ENCODE assay signal across 8 mouse cellular contexts in genomic region chr15:93824729-93825694, GRCm38 (mm10).
DNase-seq lines count a peak whose midpoint lies in the region; ATAC-seq lines count a peak whose summit lies in the region.

No protein-coding gene starts in this region.

- no peaks in the 10 kb centered on the region for H3K27me3 ChIP-seq in embryonic facial prominence, embryonic 10.5 days (replicated peaks; ENCODE audit: low read depth, poor library complexity, severe bottlenecking)
- H3K27me3 ChIP-seq in heart, embryonic 14.5 days (ENCODE audit: control insufficient read depth, insufficient read depth, low read length): no peaks in the 10 kb centered on the region

- 63% methylated on average over 28 of the region's 28 CpGs for WGBS in embryonic facial prominence, embryonic 10.5 days
- WGBS in heart, embryonic 14.5 days: 21% methylated on average over 28 of the region's 28 CpGs

- peak overlapping the region; percentile 65 for H3K4me2 ChIP-seq in heart, embryonic 14.5 days (ENCODE audit: low read length)

- peak overlapping the region; percentile 63 for H3K9ac ChIP-seq in heart, embryonic 14.5 days (ENCODE audit: low read length)

- H3K27ac ChIP-seq in embryonic facial prominence, embryonic 10.5 days (replicated peaks): peak overlapping the region; percentile 73
- H3K27ac ChIP-seq in heart, embryonic 14.5 days (replicated peaks in 1 of 2; ENCODE audit: control insufficient read depth in 1 of 2, insufficient read depth in 1 of 2, low read depth in 2 of 2, low read length in 2 of 2): peak overlapping the region; percentile 59 to 71

- DNase-seq in embryonic facial prominence, embryonic 10.5 days (ENCODE audit: low spot score): peak; percentile 22
- DNase-seq in kidney, postnatal 4 days: peak; percentile 42 to 63
- peak; percentile 28 for DNase-seq in lung, postnatal 14 days
- DNase-seq in urinary bladder, postnatal 10 days (ENCODE audit: low spot score): no peak
- DNase-seq in adrenal gland, adult 8-10 months: no peak

- no peaks in the 10 kb centered on the region for H3K36me3 ChIP-seq in embryonic facial prominence, embryonic 10.5 days (replicated peaks)
- H3K36me3 ChIP-seq in heart, embryonic 14.5 days (ENCODE audit: control insufficient read depth, insufficient read depth, low read length): no peaks in the 10 kb centered on the region

- H3K9me3 ChIP-seq in embryonic facial prominence, embryonic 10.5 days: no peaks in the 10 kb centered on the region
- no peaks in the 10 kb centered on the region for H3K9me3 ChIP-seq in heart, embryonic 14.5 days (ENCODE audit: control insufficient read depth, low read length)

- no peak overlapping the region for H3K4me3 ChIP-seq in embryonic facial prominence, embryonic 10.5 days
- H3K4me3 ChIP-seq in heart, embryonic 14.5 days (ENCODE audit: control insufficient read depth in 1 of 2, insufficient read depth in 1 of 2, low read depth in 1 of 2, low read length in 2 of 2): peak overlapping the region; percentile 26 to 27

- peaks cover 30% of the 10 kb centered on the region for H3K4me1 ChIP-seq in embryonic facial prominence, embryonic 10.5 days
- peaks cover 2 to 15% of the 10 kb centered on the region in 2 experiments for H3K4me1 ChIP-seq in heart, embryonic 14.5 days (ENCODE audit: control insufficient read depth in 2 of 2, insufficient read depth in 2 of 2, low read length in 2 of 2)

- 0 out of 2 replicates have a peak, but pooled peaks have one; percentile 18 for ATAC-seq in common myeloid progenitor, adult 5-6 weeks (replicated peaks; ENCODE audit: low read depth, poor library complexity, severe bottlenecking)
- ATAC-seq in heart, embryonic 14.5 days (ENCODE audit: insufficient number of reproducible peaks, insufficient read depth, low FRiP score, low read depth): peak; percentile 72
- no peak for ATAC-seq in megakaryocyte-erythroid progenitor cell, adult 5-6 weeks (replicated peaks; ENCODE audit: low FRiP score, low TSS enrichment, poor library complexity, severe bottlenecking)

Comparison
In these comparisons a context has a peak if more than half of its experiments do, and no peak if none do; other contexts are left out.
1. DNase-seq: peak in embryonic facial prominence, embryonic 10.5 days (single experiment), kidney, postnatal 4 days (2 of 2) and lung, postnatal 14 days (single experiment); none in urinary bladder, postnatal 10 days (single experiment) and adrenal gland, adult 8-10 months (single experiment).